Mouse (Mus musculus) ES-E14 (cell line): Measurements from ENCODE around the gene Arhgef2.

Experiments
- CHD2 ChIP-seq: IDR thresholded peaks from 2 replicates; pipeline ENCODE4 v1.6.1; 2014; ENCODE audit warnings: mild to moderate bottlenecking, low read depth, low read length, inconsistent platforms
- HCFC1 ChIP-seq: IDR thresholded peaks from 2 replicates; pipeline ENCODE4 v1.6.1; 2012; ENCODE audit warnings: low read length, inconsistent platforms, borderline replicate concordance; ENCODE audit not compliant: insufficient read depth
- MAFK ChIP-seq: IDR thresholded peaks from 2 replicates; pipeline ENCODE4 v1.6.1; 2014; ENCODE audit warnings: mild to moderate bottlenecking, low read depth, low read length, inconsistent platforms; ENCODE audit not compliant: insufficient read depth
- ZC3H11A ChIP-seq: IDR thresholded peaks from 2 replicates; pipeline ENCODE4 v1.6.1; 2012; ENCODE audit warnings: low read depth, mild to moderate bottlenecking, inconsistent platforms, low read length, borderline replicate concordance
- ZNF384 ChIP-seq: IDR thresholded peaks from 2 replicates; pipeline ENCODE4 v1.6.1; 2012; ENCODE audit warnings: low read depth, low read length, inconsistent platforms

GRCm38 (mm10) chr3:88639239-88639638, 33.5 kb downstream of the Arhgef2 start:
- TF ChIP-seq HCFC1 (no peak), ZNF384 (no peak), MAFK (no peak), ZC3H11A (no peak), CHD2 (no peak)
